Mouse (Mus musculus) heart, embryonic 13.5 days (tissue): ENCODE measurements at regions not wholly inside any gene's neighbourhood (a gene's known extent, or its start where the extent isn't known, plus 50 kb on each side); places are given as distances from the start of the nearest gene placed in this dataset. TPM values are rescaled to one million over a fixed set of nuclear protein-coding genes. Genes with fewer than 3 reads are reported as not detected.

Experiments
- ATAC-seq: fragments of 200-750 bp; cut with Nextera tagmentation; 2 replicates; pipeline ENCODE4 v1.8.0; 2017; ENCODE audit warnings: moderate TSS enrichment; ENCODE audit not compliant: insufficient number of reproducible peaks, low FRiP score, low TSS enrichment; ENCODE audit errors: extremely low read depth
- H3K27ac ChIP-seq: fragments of 300-500 bp; sonication (generic); replicated peaks from 2 replicates; pipeline ENCODE4 v1.5.1; 2015; ENCODE audit warnings: moderate library complexity, mild to moderate bottlenecking, inconsistent platforms
- H3K27me3 ChIP-seq: fragments of 300-500 bp; sonication (generic); replicated peaks from 2 replicates; pipeline ENCODE4 v1.6.1; 2015; ENCODE audit warnings: mild to moderate bottlenecking, inconsistent platforms
- H3K36me3 ChIP-seq: fragments of 300-500 bp; sonication (generic); 2 replicates; pipeline ENCODE4 v1.6.1; 2015; ENCODE audit warnings: mild to moderate bottlenecking, inconsistent platforms
- H3K4me1 ChIP-seq: fragments of 300-500 bp; sonication (generic); 2 replicates; pipeline ENCODE4 v1.6.1; 2015; ENCODE audit warnings: inconsistent platforms
- H3K4me2 ChIP-seq: fragments of 300-500 bp; sonication (generic); 2 replicates; pipeline ENCODE4 v1.6.1; 2015; ENCODE audit warnings: inconsistent platforms, mild to moderate bottlenecking, moderate library complexity
- H3K4me3 ChIP-seq: fragments of 300-500 bp; sonication (generic); 2 replicates; pipeline ENCODE4 v1.5.1; 2015; ENCODE audit warnings: moderate library complexity, mild to moderate bottlenecking, inconsistent platforms
- H3K9ac ChIP-seq: fragments of 300-500 bp; sonication (generic); 2 replicates; pipeline ENCODE4 v1.6.1; 2015; ENCODE audit warnings: inconsistent platforms, mild to moderate bottlenecking, moderate library complexity
- H3K9me3 ChIP-seq: fragments of 300-500 bp; sonication (generic); 2 replicates; pipeline ENCODE4 v1.6.1; 2016; ENCODE audit warnings: inconsistent platforms
- WGBS: fragments of 180-500 bp; shearing (Covaris S2); methylation state at CpG from one replicate; pipeline ENCODE4 v1.1.7; 2015; ENCODE audit warnings: mixed read lengths; 5-methylcytosine and 5-hydroxymethylcytosine counted together
- microRNA-seq: library from miRNA; unstranded; fragments of <30 nt; microRNA quantifications from one replicate; pipeline ENCODE4, GENCODE M21; 2016

GRCm38 (mm10) chr3:137798769-137799168 is 65.5 kb upstream of the H2afz start:
- Histone ChIP-seq H3K9me3 (no peaks in the 10 kb centered on the region), H3K4me3 (no peak overlapping the region), H3K9ac (no peak overlapping the region), H3K4me1 (peaks cover 4% of the 10 kb centered on the region; the same call in 1 of the 2 replicates), H3K27me3 (no peaks in the 10 kb centered on the region), H3K36me3 (no peaks in the 10 kb centered on the region), H3K27ac (no peak overlapping the region), H3K4me2 (no peak overlapping the region)
- no peak for ATAC-seq
- 59% methylated on average over 4 of the region's 4 CpGs for WGBS

- peaks cover 11% of the 10 kb centered on the region for H3K4me1 ChIP-seq
- H3K9ac ChIP-seq, result no peak overlapping the region
- no peak overlapping the region for H3K4me2 ChIP-seq
- no peak overlapping the region for H3K27ac ChIP-seq
- WGBS, result 55% methylated on average over 6 of the region's 6 CpGs
- no peaks in the 10 kb centered on the region for H3K36me3 ChIP-seq
- no peaks in the 10 kb centered on the region for H3K27me3 ChIP-seq
- no peak overlapping the region for H3K4me3 ChIP-seq
- no peaks in the 10 kb centered on the region for H3K9me3 ChIP-seq
- ATAC-seq, result no peak
These were observed 62.8 kb upstream of the H2afz start for GRCm38 (mm10) chr3:137801402-137802020.

- Histone ChIP-seq H3K27ac (no peak overlapping the region), H3K27me3 (no peaks in the 10 kb centered on the region), H3K9ac (no peak overlapping the region), H3K36me3 (no peaks in the 10 kb centered on the region), H3K4me2 (no peak overlapping the region), H3K4me3 (no peak overlapping the region), H3K4me1 (peaks cover 16% of the 10 kb centered on the region), H3K9me3 (no peaks in the 10 kb centered on the region)
- 9% methylated on average over 1 of the region's 1 CpGs for WGBS
- ATAC-seq, result no peak
These were observed 56.9 kb upstream of the H2afz start for GRCm38 (mm10) chr3:137807423-137807822.

GRCm38 (mm10) chr3:137807913-137808684 is 56.2 kb upstream of the H2afz start:
- Histone ChIP-seq H3K27ac (no peak overlapping the region), H3K4me1 (peaks cover 14% of the 10 kb centered on the region), H3K4me2 (no peak overlapping the region), H3K36me3 (no peaks in the 10 kb centered on the region), H3K27me3 (no peaks in the 10 kb centered on the region), H3K9me3 (no peaks in the 10 kb centered on the region), H3K9ac (no peak overlapping the region), H3K4me3 (no peak overlapping the region)
- ATAC-seq, result no peak
- WGBS, result 50% methylated on average over 5 of the region's 5 CpGs

- 68% methylated on average over 3 of the region's 3 CpGs for WGBS
- peaks cover 14% of the 10 kb centered on the region for H3K4me1 ChIP-seq
These were observed 54.2 kb upstream of the H2afz start for GRCm38 (mm10) chr3:137810123-137810522.

More at GRCm38 (mm10) chr3:137810123-137810522, 54.2 kb upstream of the H2afz start:
- H3K9me3 ChIP-seq, result no peaks in the 10 kb centered on the region
- no peak for ATAC-seq
- no peak overlapping the region for H3K4me3 ChIP-seq
- no peak overlapping the region for H3K9ac ChIP-seq
- H3K27me3 ChIP-seq, result no peaks in the 10 kb centered on the region
- no peak overlapping the region for H3K27ac ChIP-seq
- H3K4me2 ChIP-seq, result no peak overlapping the region
- no peaks in the 10 kb centered on the region for H3K36me3 ChIP-seq

Small RNA genes lying in the stretch of these regions (microRNA-seq; reads per million reads assigned to microRNA genes)
- not detected for gene Mir6380
